Mouse (Mus musculus): ENCODE measurements at regions not wholly inside any gene's neighbourhood (a gene's known extent, or its start where the extent isn't known, plus 50 kb on each side); places are given as distances from the start of the nearest gene placed in this dataset.

- Histone ChIP-seq H3K4me3 (replicated peaks) (no peak overlapping the region), H3K36me3 (replicated peaks; ENCODE audit: low read length) (no peaks in the 10 kb centered on the region), H3K9me3 (peaks cover 7% of the 10 kb centered on the region; the same call in 1 of the 2 replicates)
These were observed 249.0 kb upstream of the Dusp10 start for GRCm38 (mm10) chr1:183763864-183764726.

GRCm38 (mm10) chr1:183772844-183773243 is 240.3 kb upstream of the Dusp10 start:
- no peaks in the 10 kb centered on the region for H3K36me3 ChIP-seq (replicated peaks; ENCODE audit: low read length)
- H3K27me3 ChIP-seq (replicated peaks), result no peaks in the 10 kb centered on the region
- no peak overlapping the region for H3K4me3 ChIP-seq (replicated peaks)
- 0 out of 2 replicates have a peak, but pooled peaks cover 4% of the 10 kb centered on the region for H3K9me3 ChIP-seq
- TF ChIP-seq FLI1 (IDR thresholded peaks at IDR 0.05; ENCODE audit: low read length), result no peak
- TF ChIP-seq GATA1 (IDR thresholded peaks at IDR 0.05; ENCODE audit: borderline replicate concordance, low read length), result no peak
- no peaks in the 10 kb centered on the region for H3K4me1 ChIP-seq

More at GRCm38 (mm10) chr1:183763864-183764726, 249.0 kb upstream of the Dusp10 start:
- no peaks in the 10 kb centered on the region for H3K4me1 ChIP-seq
- H3K27me3 ChIP-seq (replicated peaks), result no peaks in the 10 kb centered on the region
- TF ChIP-seq GATA1 (IDR thresholded peaks at IDR 0.05; ENCODE audit: borderline replicate concordance, low read length), result no peak
- TF ChIP-seq FLI1 (IDR thresholded peaks at IDR 0.05; ENCODE audit: low read length), result no peak

DNA sequence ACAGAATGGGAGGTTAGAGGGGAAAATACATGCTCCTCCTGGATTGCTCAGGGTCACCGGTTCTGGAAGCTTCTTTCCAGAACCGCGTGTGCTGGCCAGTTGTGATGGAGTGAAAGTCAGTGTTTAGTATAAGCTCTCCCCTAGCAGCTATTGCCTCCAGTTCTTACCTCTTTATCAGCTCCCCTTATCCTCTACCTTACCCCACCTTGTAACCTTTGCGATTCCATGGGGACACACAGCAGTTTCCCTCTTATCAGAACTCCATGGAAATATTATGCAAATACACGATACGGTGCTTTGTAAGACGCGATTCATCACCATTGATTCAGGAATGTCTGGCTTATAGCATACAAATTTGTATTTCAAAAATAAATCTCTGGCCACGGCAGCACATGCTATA is 232.9 kb upstream of the Dusp10 start:
- Histone ChIP-seq H3K9me3 (0 out of 2 replicates have a peak, but pooled peaks cover 4% of the 10 kb centered on the region), H3K4me1 (no peaks in the 10 kb centered on the region), H3K36me3 (replicated peaks; ENCODE audit: low read length) (no peaks in the 10 kb centered on the region), H3K4me3 (replicated peaks) (no peak overlapping the region), H3K27me3 (replicated peaks) (no peaks in the 10 kb centered on the region)
- TF ChIP-seq FLI1 (IDR thresholded peaks at IDR 0.05; ENCODE audit: low read length) (no peak), GATA1 (IDR thresholded peaks at IDR 0.05; ENCODE audit: borderline replicate concordance, low read length) (no peak)

GRCm38 (mm10) chr1:183780779-183781178 is 232.3 kb upstream of the Dusp10 start:
- Histone ChIP-seq H3K36me3 (replicated peaks; ENCODE audit: low read length) (no peaks in the 10 kb centered on the region), H3K4me1 (no peaks in the 10 kb centered on the region), H3K4me3 (replicated peaks) (no peak overlapping the region), H3K9me3 (0 out of 2 replicates have a peak, but pooled peaks cover under 1% of the 10 kb centered on the region), H3K27me3 (replicated peaks) (no peaks in the 10 kb centered on the region)
- TF ChIP-seq FLI1 (IDR thresholded peaks at IDR 0.05; ENCODE audit: low read length) (no peak), GATA1 (IDR thresholded peaks at IDR 0.05; ENCODE audit: borderline replicate concordance, low read length) (no peak)

- no peak for TF ChIP-seq GATA1 (IDR thresholded peaks at IDR 0.05; ENCODE audit: borderline replicate concordance, low read length)
- TF ChIP-seq FLI1 (IDR thresholded peaks at IDR 0.05; ENCODE audit: low read length), result no peak
- no peaks in the 10 kb centered on the region for H3K36me3 ChIP-seq (replicated peaks; ENCODE audit: low read length)
- H3K4me1 ChIP-seq, result no peaks in the 10 kb centered on the region
- no peaks in the 10 kb centered on the region for H3K27me3 ChIP-seq (replicated peaks)
- no peak overlapping the region for H3K4me3 ChIP-seq (replicated peaks)
- H3K9me3 ChIP-seq, result no peaks in the 10 kb centered on the region
These were observed 229.5 kb upstream of the Dusp10 start for GRCm38 (mm10) chr1:183783440-183784130.

GRCm38 (mm10) chr1:183792230-183792813 is 220.8 kb upstream of the Dusp10 start:
- H3K4me3 ChIP-seq (replicated peaks), result no peak overlapping the region
- TF ChIP-seq FLI1 (IDR thresholded peaks at IDR 0.05; ENCODE audit: low read length) (no peak), GATA1 (IDR thresholded peaks at IDR 0.05; ENCODE audit: borderline replicate concordance, low read length) (no peak)
- H3K9me3 ChIP-seq, result 0 out of 2 replicates have a peak, but pooled peaks cover 5% of the 10 kb centered on the region
- H3K4me1 ChIP-seq, result 0 out of 2 replicates have a peak, but pooled peaks cover 5% of the 10 kb centered on the region
- no peaks in the 10 kb centered on the region for H3K27me3 ChIP-seq (replicated peaks)
- no peaks in the 10 kb centered on the region for H3K36me3 ChIP-seq (replicated peaks; ENCODE audit: low read length)

- H3K4me3 ChIP-seq (replicated peaks), result peak overlapping the region; percentile 40
- H3K4me1 ChIP-seq, result 0 out of 2 replicates have a peak, but pooled peaks cover 5% of the 10 kb centered on the region
- TF ChIP-seq FLI1 (IDR thresholded peaks at IDR 0.05; ENCODE audit: low read length) (no peak), GATA1 (IDR thresholded peaks at IDR 0.05; ENCODE audit: borderline replicate concordance, low read length) (no peak)
- H3K9me3 ChIP-seq, result 0 out of 2 replicates have a peak, but pooled peaks cover 7% of the 10 kb centered on the region
- H3K27me3 ChIP-seq (replicated peaks), result no peaks in the 10 kb centered on the region
- no peaks in the 10 kb centered on the region for H3K36me3 ChIP-seq (replicated peaks; ENCODE audit: low read length)
These were observed 219.8 kb upstream of the Dusp10 start for GRCm38 (mm10) chr1:183793324-183793723.

GRCm38 (mm10) chr1:183793913-183794445 is 219.1 kb upstream of the Dusp10 start:
- H3K36me3 ChIP-seq (replicated peaks; ENCODE audit: low read length), result no peaks in the 10 kb centered on the region
- H3K27me3 ChIP-seq (replicated peaks), result no peaks in the 10 kb centered on the region
- no peak overlapping the region for H3K4me3 ChIP-seq (replicated peaks)
- H3K4me1 ChIP-seq, result 0 out of 2 replicates have a peak, but pooled peaks cover 5% of the 10 kb centered on the region
- 0 out of 2 replicates have a peak, but pooled peaks cover 7% of the 10 kb centered on the region for H3K9me3 ChIP-seq
- no peak for TF ChIP-seq FLI1 (IDR thresholded peaks at IDR 0.05; ENCODE audit: low read length)

DNA sequence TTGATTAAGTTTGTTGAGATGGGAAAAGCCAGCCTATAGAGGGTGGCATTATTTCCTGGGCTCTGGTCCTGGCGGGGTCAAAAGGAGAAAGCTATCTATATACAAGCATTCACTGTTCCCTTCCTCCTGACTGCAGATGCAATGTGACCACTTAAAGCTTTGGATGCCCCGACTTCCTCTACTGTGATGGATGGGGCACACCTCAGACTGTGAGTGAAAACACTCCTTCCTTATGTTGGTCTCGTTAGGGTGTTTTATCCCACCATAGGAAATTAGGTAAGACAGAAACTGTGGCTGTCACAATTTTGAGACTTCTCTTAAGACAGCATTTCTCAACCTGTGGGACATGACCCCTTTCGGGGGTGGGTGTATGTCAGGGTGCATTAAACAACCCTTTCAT is 210.8 kb upstream of the Dusp10 start:
- no peak for TF ChIP-seq GATA1 (IDR thresholded peaks at IDR 0.05; ENCODE audit: borderline replicate concordance, low read length)
- TF ChIP-seq FLI1 (IDR thresholded peaks at IDR 0.05; ENCODE audit: low read length), result no peak
- H3K4me1 ChIP-seq, result peaks cover 13% of the 10 kb centered on the region
- H3K36me3 ChIP-seq (replicated peaks; ENCODE audit: low read length), result no peaks in the 10 kb centered on the region
- no peaks in the 10 kb centered on the region for H3K27me3 ChIP-seq (replicated peaks)
- H3K9me3 ChIP-seq, result 0 out of 2 replicates have a peak, but pooled peaks cover 3% of the 10 kb centered on the region
- H3K4me3 ChIP-seq (replicated peaks), result no peak overlapping the region
